Mouse (Mus musculus) ovary, postnatal 14 days (tissue): ENCODE results near the gene Lgsn.

ENCODE experiments used
- DNase-seq: peaks from one replicate; pipeline ENCODE4 v3.0.0; 2022; ENCODE audit warnings: low spot score

Lgsn gene

DNA sequence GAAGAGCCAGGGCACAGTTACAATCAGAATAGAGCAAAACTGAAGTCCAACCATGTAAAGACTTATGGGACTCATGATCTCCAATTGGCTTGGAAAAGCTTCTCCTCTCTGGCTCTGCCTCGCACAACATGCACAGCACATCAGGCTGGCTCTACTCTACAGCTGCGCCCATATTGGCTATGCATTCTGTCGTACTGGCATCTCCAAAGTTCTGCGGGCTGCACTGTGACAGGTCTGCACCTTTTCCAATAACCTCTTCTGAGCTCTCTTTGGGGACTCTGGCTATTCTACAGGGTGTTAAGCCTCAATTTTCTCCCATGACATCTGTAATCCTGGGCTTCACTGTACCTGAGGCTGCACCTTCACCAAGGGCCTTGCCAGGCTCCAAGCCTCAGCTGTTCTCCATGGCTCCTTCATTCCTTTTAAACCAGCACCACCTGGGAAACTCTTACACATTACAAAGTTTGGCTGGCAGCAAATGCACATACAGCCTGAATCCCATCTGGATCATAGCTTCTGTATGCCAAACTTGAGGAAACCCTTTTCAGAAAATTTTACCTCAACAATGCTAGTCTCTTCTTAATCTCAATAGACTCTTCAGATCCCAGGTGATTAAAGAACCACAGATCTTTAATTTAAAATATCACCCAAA lies 44.5 kb downstream of the Lgsn start:
- no peak for DNase-seq

GRCm38 (mm10) chr1:31222564-31222963 lies 46.4 kb downstream of the Lgsn start, which contains the start of the genes 4931428L18Rik and Pih1d3:
Gene 4931428L18Rik (minus strand): TSS chr1:31222684.
Gene Pih1d3 (plus strand): TSS chr1:31222838.
- DNase-seq, result no peak

DNA sequence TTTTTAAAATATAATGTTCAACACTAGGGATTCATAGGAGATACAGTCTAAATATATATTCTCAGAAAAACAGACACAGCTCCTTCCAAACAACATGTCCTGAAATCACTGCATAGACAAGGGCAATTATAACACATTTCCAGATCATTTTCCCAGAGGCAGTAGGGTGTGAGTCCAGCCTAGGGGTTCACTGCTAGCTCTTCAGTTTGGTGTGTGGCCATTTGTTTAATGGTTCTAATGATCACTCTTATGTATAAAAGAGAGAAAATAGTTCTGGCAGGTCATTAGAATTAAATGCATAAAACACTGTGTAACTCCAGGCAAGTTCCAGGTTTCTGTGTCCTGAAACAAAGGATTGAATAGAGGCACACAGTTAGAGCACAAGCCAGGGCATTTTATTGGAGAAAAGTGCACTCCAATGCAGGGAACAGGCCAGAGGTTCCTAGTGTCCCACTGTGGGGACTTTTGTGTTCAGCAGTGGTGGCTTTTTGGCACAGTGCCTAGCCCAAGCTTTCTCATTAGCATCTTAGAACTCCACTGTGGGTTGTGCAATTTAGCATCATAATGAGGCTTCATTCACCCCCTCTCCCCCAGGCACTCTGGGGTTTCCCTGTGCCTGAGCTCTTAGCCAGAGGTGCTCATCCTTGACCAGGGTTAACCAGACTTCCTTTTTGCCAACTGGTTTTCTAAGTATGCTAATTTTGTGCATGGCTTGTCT lies 57.3 kb downstream of the Lgsn start:
- DNase-seq, result no peak
